ENCODE assay signal across 31 mouse cellular contexts in genomic region chr9:60861030-60861429, GRCm38 (mm10).
DNase-seq lines count a peak whose midpoint lies in the region; ATAC-seq and TF ChIP-seq lines count a peak whose summit lies in the region.
"Had no signal": no experiment of that assay in that cellular context is flagged by ENCODE, and none has a peak within 500 bp of the region (broad histone marks: within the 10 kb centered on the region; RNA-seq: fewer than 3 reads in every experiment).

No protein-coding gene starts in this region.

- peaks cover 7% of the 10 kb centered on the region; the same call in 1 of the 2 replicates for H3K4me1 ChIP-seq in forebrain, embryonic 16.5 days (replicated peaks; ENCODE audit: control insufficient read depth, insufficient read depth, low read length)
- H3K4me1 ChIP-seq in forebrain, embryonic 11.5 days (replicated peaks; ENCODE audit: control insufficient read depth, insufficient read depth, low read length), result peaks cover 4% of the 10 kb centered on the region; the same call in 1 of the 2 replicates
- peaks cover 12% of the 10 kb centered on the region for H3K4me1 ChIP-seq in hindbrain, embryonic 16.5 days (ENCODE audit: control insufficient read depth, insufficient read depth, low read depth, low read length)
- peaks cover 4% of the 10 kb centered on the region; the same call in 1 of the 2 replicates for H3K4me1 ChIP-seq in hindbrain, embryonic 14.5 days (replicated peaks; ENCODE audit: control insufficient read depth, insufficient read depth, low read length)
- H3K4me1 ChIP-seq in midbrain, embryonic 15.5 days, result peaks cover 22% of the 10 kb centered on the region
- H3K4me1 ChIP-seq in midbrain, embryonic 10.5 days, result peaks cover 16% of the 10 kb centered on the region

- no peak for TF ChIP-seq POLR2A in brain, embryonic 14.5 days (IDR thresholded peaks at IDR 0.05; ENCODE audit: borderline replicate concordance, extremely low read depth, insufficient read depth, insufficient read length, poor library complexity, severe bottlenecking)

- no peak overlapping the region for H3K4me3 ChIP-seq in forebrain, embryonic 16.5 days (replicated peaks; ENCODE audit: low read length)
- H3K4me3 ChIP-seq in forebrain, embryonic 11.5 days (ENCODE audit: low read depth, low read length), result no peak overlapping the region
- no peak overlapping the region for H3K4me3 ChIP-seq in hindbrain, embryonic 16.5 days (ENCODE audit: low read length)
- H3K4me3 ChIP-seq in hindbrain, embryonic 14.5 days (replicated peaks; ENCODE audit: low read length), result no peak overlapping the region
- H3K4me3 ChIP-seq in midbrain, embryonic 15.5 days, result no peak overlapping the region
- no peak overlapping the region for H3K4me3 ChIP-seq in midbrain, embryonic 10.5 days
- H3K4me3 ChIP-seq: embryonic facial prominence, embryonic 10.5 days; embryonic facial prominence, embryonic 13.5 days; erythroblast, embryonic 14.5 days; heart, embryonic 12.5 days; heart, embryonic 15.5 days; hindbrain, embryonic 13.5 days had no signal

- 74% methylated on average over 5 of the region's 5 CpGs for WGBS in forebrain, embryonic 16.5 days
- WGBS in forebrain, embryonic 11.5 days, result 92% methylated on average over 5 of the region's 5 CpGs
- WGBS in hindbrain, embryonic 16.5 days, result 65% methylated on average over 5 of the region's 5 CpGs
- 70% methylated on average over 5 of the region's 5 CpGs for WGBS in hindbrain, embryonic 14.5 days
- 45% methylated on average over 5 of the region's 5 CpGs for WGBS in midbrain, embryonic 15.5 days
- 92% methylated on average over 5 of the region's 5 CpGs for WGBS in midbrain, embryonic 10.5 days

- no peak for TF ChIP-seq CTCF in brain, embryonic 14.5 days (IDR thresholded peaks at IDR 0.05; ENCODE audit: borderline replicate concordance, extremely low read depth, insufficient read depth, insufficient read length)

- H3K9ac ChIP-seq in forebrain, embryonic 16.5 days (replicated peaks; ENCODE audit: low read depth, low read length), result no peak overlapping the region
- no peak overlapping the region for H3K9ac ChIP-seq in forebrain, embryonic 11.5 days (ENCODE audit: low read length)
- H3K9ac ChIP-seq in hindbrain, embryonic 16.5 days (ENCODE audit: low read depth, low read length), result no peak overlapping the region
- H3K9ac ChIP-seq in hindbrain, embryonic 14.5 days, result no peak overlapping the region
- no peak overlapping the region for H3K9ac ChIP-seq in midbrain, embryonic 15.5 days
- H3K9ac ChIP-seq: embryonic facial prominence, embryonic 13.5 days; heart, embryonic 12.5 days; heart, embryonic 15.5 days; hindbrain, embryonic 13.5 days had no signal

- intact Hi-C loops in heart, postnatal 25 days (cut with DNase I), result no loop called here

- no peaks in the 10 kb centered on the region for H3K27me3 ChIP-seq in forebrain, embryonic 16.5 days (replicated peaks; ENCODE audit: control insufficient read depth, insufficient read depth, low read length)
- no peaks in the 10 kb centered on the region for H3K27me3 ChIP-seq in forebrain, embryonic 11.5 days (ENCODE audit: control insufficient read depth, insufficient read depth, low read length)
- H3K27me3 ChIP-seq in hindbrain, embryonic 16.5 days (replicated peaks; ENCODE audit: control insufficient read depth, insufficient read depth, low read length), result no peaks in the 10 kb centered on the region
- H3K27me3 ChIP-seq in hindbrain, embryonic 14.5 days (ENCODE audit: control insufficient read depth, insufficient read depth, low read length), result no peaks in the 10 kb centered on the region
- H3K27me3 ChIP-seq in midbrain, embryonic 15.5 days (replicated peaks), result no peaks in the 10 kb centered on the region
- H3K27me3 ChIP-seq in midbrain, embryonic 10.5 days (ENCODE audit: low read depth, poor library complexity, severe bottlenecking), result no peaks in the 10 kb centered on the region
- H3K27me3 ChIP-seq: embryonic facial prominence, embryonic 13.5 days; heart, embryonic 12.5 days; heart, embryonic 15.5 days; hindbrain, embryonic 13.5 days; Patski had no signal

- no peak overlapping the region for H3K27ac ChIP-seq in forebrain, embryonic 16.5 days (ENCODE audit: low read length)
- no peak overlapping the region for H3K27ac ChIP-seq in forebrain, embryonic 11.5 days (ENCODE audit: low read depth, low read length)
- H3K27ac ChIP-seq in hindbrain, embryonic 16.5 days (ENCODE audit: low read depth, low read length), result peak overlapping the region; percentile 16; the same call in 1 of the 2 replicates
- H3K27ac ChIP-seq in hindbrain, embryonic 14.5 days, result no peak overlapping the region; the same call in 1 of the 2 replicates
- H3K27ac ChIP-seq in midbrain, embryonic 15.5 days, result no peak overlapping the region; the same call in 1 of the 2 replicates
- H3K27ac ChIP-seq in midbrain, embryonic 10.5 days (replicated peaks), result no peak overlapping the region
- H3K27ac ChIP-seq: embryonic facial prominence, embryonic 10.5 days; embryonic facial prominence, embryonic 13.5 days; heart, embryonic 15.5 days; hindbrain, embryonic 13.5 days had no signal

- H3K9me3 ChIP-seq in forebrain, embryonic 16.5 days (ENCODE audit: control insufficient read depth, low read length), result no peaks in the 10 kb centered on the region
- H3K9me3 ChIP-seq in forebrain, embryonic 11.5 days (ENCODE audit: control insufficient read depth, low read length), result no peaks in the 10 kb centered on the region
- H3K9me3 ChIP-seq in hindbrain, embryonic 16.5 days (ENCODE audit: control insufficient read depth, low read length), result no peaks in the 10 kb centered on the region
- no peaks in the 10 kb centered on the region for H3K9me3 ChIP-seq in hindbrain, embryonic 14.5 days (ENCODE audit: control insufficient read depth, low read length)
- H3K9me3 ChIP-seq in midbrain, embryonic 15.5 days, result no peaks in the 10 kb centered on the region
- H3K9me3 ChIP-seq in midbrain, embryonic 10.5 days (replicated peaks), result no peaks in the 10 kb centered on the region
- H3K9me3 ChIP-seq: embryonic facial prominence, embryonic 10.5 days; embryonic facial prominence, embryonic 13.5 days; G1E; heart, embryonic 12.5 days; heart, embryonic 15.5 days; hindbrain, embryonic 13.5 days had no signal

- ATAC-seq in forebrain, embryonic 16.5 days, result peak; percentile 44; the same call in 1 of the 2 replicates
- no peak for ATAC-seq in forebrain, embryonic 11.5 days (replicated peaks; ENCODE audit: low FRiP score)
- ATAC-seq in hindbrain, embryonic 16.5 days, result 0 out of 2 replicates have a peak, but pooled peaks have one; percentile 45
- no peak for ATAC-seq in hindbrain, embryonic 14.5 days (ENCODE audit: low FRiP score)
- peak; percentile 56; the same call in 1 of the 2 replicates for ATAC-seq in midbrain, embryonic 15.5 days (replicated peaks)
- ATAC-seq: inflammation-experienced regulatory T-cells, adult 6 months; intestine, embryonic 16.5 days; Patski had no signal

- no peaks in the 10 kb centered on the region for H3K36me3 ChIP-seq in forebrain, embryonic 16.5 days (ENCODE audit: control insufficient read depth, insufficient read depth)
- H3K36me3 ChIP-seq in forebrain, embryonic 11.5 days (ENCODE audit: control insufficient read depth, insufficient read depth, low read length), result no peaks in the 10 kb centered on the region
- no peaks in the 10 kb centered on the region for H3K36me3 ChIP-seq in hindbrain, embryonic 16.5 days (ENCODE audit: control insufficient read depth, insufficient read depth, low read length)
- H3K36me3 ChIP-seq in hindbrain, embryonic 14.5 days (replicated peaks; ENCODE audit: control insufficient read depth, insufficient read depth), result no peaks in the 10 kb centered on the region
- no peaks in the 10 kb centered on the region for H3K36me3 ChIP-seq in midbrain, embryonic 15.5 days (replicated peaks)
- peaks cover 47% of the 10 kb centered on the region for H3K36me3 ChIP-seq in midbrain, embryonic 10.5 days
- H3K36me3 ChIP-seq: G1E had no signal

- H3K4me2 ChIP-seq in forebrain, embryonic 16.5 days (ENCODE audit: low read length), result no peak overlapping the region
- H3K4me2 ChIP-seq in forebrain, embryonic 11.5 days (ENCODE audit: low read depth, low read length, severe bottlenecking), result no peak overlapping the region
- H3K4me2 ChIP-seq in hindbrain, embryonic 16.5 days (ENCODE audit: low read length), result no peak overlapping the region
- no peak overlapping the region for H3K4me2 ChIP-seq in hindbrain, embryonic 14.5 days (replicated peaks)
- H3K4me2 ChIP-seq in midbrain, embryonic 15.5 days, result no peak overlapping the region
- H3K4me2 ChIP-seq: embryonic facial prominence, embryonic 13.5 days; heart, embryonic 12.5 days; heart, embryonic 15.5 days; hindbrain, embryonic 13.5 days had no signal

- no peak for DNase-seq in forebrain, embryonic 11.5 days (ENCODE audit: low spot score)
- no peak for DNase-seq in hindbrain, embryonic 14.5 days (ENCODE audit: low spot score)
- no peak for DNase-seq in midbrain, embryonic 10.5 days (ENCODE audit: low spot score)
- peak; percentile 64 for DNase-seq in brain, embryonic 14.5 days (ENCODE audit: low read depth)
- no peak for DNase-seq in heart, postnatal 25 days (ENCODE audit: low spot score)
- DNase-seq: adrenal gland, postnatal 10 days; adrenal gland, postnatal 36 days; B cell, adult 2 months; cerebellum, adult 11-12 months; cerebellum, adult 8-10 months; cerebellum, postnatal 10 days; cerebellum, postnatal 36 days; embryo, embryonic 11 days; gastrocnemius, postnatal 25 days; heart, adult 18-20 months; heart, postnatal 10 days; heart, postnatal 4 days; kidney, adult 18-20 months had no signal

Comparison
In these comparisons a context has a peak if more than half of its experiments do, and no peak if none do; other contexts are left out.
1. ATAC-seq: peak in forebrain, embryonic 16.5 days (single experiment), hindbrain, embryonic 16.5 days (single experiment) and midbrain, embryonic 15.5 days (single experiment); none in forebrain, embryonic 11.5 days (single experiment) and hindbrain, embryonic 14.5 days (single experiment).